Mouse (Mus musculus) heart, embryonic 13.5 days (tissue): ENCODE measurements around the gene Pex11b. TPM values are rescaled to one million over a fixed set of nuclear protein-coding genes. Genes with fewer than 3 reads are reported as not detected.
"Not testable (repeated sequence)": the region's sequence is repeated elsewhere in the genome, so short reads cannot be mapped to it uniquely, and the experiment has no call there.

Experiments
- ATAC-seq: fragments of 200-750 bp; cut with Nextera tagmentation; 2 replicates; pipeline ENCODE4 v1.8.0; 2017; ENCODE audit warnings: moderate TSS enrichment; ENCODE audit not compliant: insufficient number of reproducible peaks, low FRiP score, low TSS enrichment; ENCODE audit errors: extremely low read depth
- H3K27ac ChIP-seq: fragments of 300-500 bp; sonication (generic); replicated peaks from 2 replicates; pipeline ENCODE4 v1.5.1; 2015; ENCODE audit warnings: moderate library complexity, mild to moderate bottlenecking, inconsistent platforms
- H3K27me3 ChIP-seq: fragments of 300-500 bp; sonication (generic); replicated peaks from 2 replicates; pipeline ENCODE4 v1.6.1; 2015; ENCODE audit warnings: mild to moderate bottlenecking, inconsistent platforms
- H3K36me3 ChIP-seq: fragments of 300-500 bp; sonication (generic); 2 replicates; pipeline ENCODE4 v1.6.1; 2015; ENCODE audit warnings: mild to moderate bottlenecking, inconsistent platforms
- H3K4me1 ChIP-seq: fragments of 300-500 bp; sonication (generic); 2 replicates; pipeline ENCODE4 v1.6.1; 2015; ENCODE audit warnings: inconsistent platforms
- H3K4me2 ChIP-seq: fragments of 300-500 bp; sonication (generic); 2 replicates; pipeline ENCODE4 v1.6.1; 2015; ENCODE audit warnings: inconsistent platforms, mild to moderate bottlenecking, moderate library complexity
- H3K4me3 ChIP-seq: fragments of 300-500 bp; sonication (generic); 2 replicates; pipeline ENCODE4 v1.5.1; 2015; ENCODE audit warnings: moderate library complexity, mild to moderate bottlenecking, inconsistent platforms
- H3K9ac ChIP-seq: fragments of 300-500 bp; sonication (generic); 2 replicates; pipeline ENCODE4 v1.6.1; 2015; ENCODE audit warnings: inconsistent platforms, mild to moderate bottlenecking, moderate library complexity
- H3K9me3 ChIP-seq: fragments of 300-500 bp; sonication (generic); 2 replicates; pipeline ENCODE4 v1.6.1; 2016; ENCODE audit warnings: inconsistent platforms
- WGBS: fragments of 180-500 bp; shearing (Covaris S2); methylation state at CpG from one replicate; pipeline ENCODE4 v1.1.7; 2015; ENCODE audit warnings: mixed read lengths; 5-methylcytosine and 5-hydroxymethylcytosine counted together
- polyA plus RNA-seq: library from polyadenylated mRNA; unstranded; fragments of >200 nt; fragmentation: Nextera tagmentation; extraction: Ambion mirVana; gene quantifications from 2 replicates; pipeline ENCODE4 v1.2.1, GENCODE M21; 2015

Gene Pex11b
- polyA plus RNA-seq, 1 experiment from 2014 or later: 35.8 TPM

GRCm38 (mm10) chr3:96663432-96664239 lies 28.5 kb downstream of the Pex11b start:
- 8% methylated on average over 15 of the region's 18 CpGs for WGBS
- no peak; the same call in 1 of the 2 replicates for ATAC-seq
- Histone ChIP-seq H3K4me3 (peak overlapping the region; percentile 40), H3K9ac (peak overlapping the region; percentile 71), H3K36me3 (no peaks in the 10 kb centered on the region), H3K9me3 (no peaks in the 10 kb centered on the region), H3K27me3 (peaks cover 4% of the 10 kb centered on the region; the same call in 1 of the 2 replicates), H3K4me1 (peaks cover 8% of the 10 kb centered on the region), H3K4me2 (peak overlapping the region; percentile 71), H3K27ac (peak overlapping the region; percentile 9)

- ATAC-seq, H3K27me3 ChIP-seq: not testable (repeated sequence)
- WGBS: 79% methylated on average over 7 of the region's 7 CpGs
Measured at GRCm38 (mm10) chr3:96665732-96666363, 30.7 kb downstream of the Pex11b start.

GRCm38 (mm10) chr3:96666916-96667315 lies 31.7 kb downstream of the Pex11b start:
- Histone ChIP-seq H3K9me3 (no peaks in the 10 kb centered on the region), H3K4me1 (peaks cover 17% of the 10 kb centered on the region), H3K4me3 (no peak overlapping the region), H3K4me2 (no peak overlapping the region), H3K36me3 (no peaks in the 10 kb centered on the region), H3K27ac (no peak overlapping the region), H3K27me3 (peaks cover 15% of the 10 kb centered on the region; the same call in 1 of the 2 replicates), H3K9ac (no peak overlapping the region)
- 77% methylated on average over 5 of the region's 5 CpGs for WGBS
- no peak for ATAC-seq

More at GRCm38 (mm10) chr3:96665732-96666363, 30.7 kb downstream of the Pex11b start:
- not testable (repeated sequence) for H3K4me2 ChIP-seq, H3K36me3 ChIP-seq, H3K27ac ChIP-seq, H3K4me3 ChIP-seq, H3K9ac ChIP-seq, H3K9me3 ChIP-seq
- peaks cover 16% of the 10 kb centered on the region for H3K4me1 ChIP-seq

GRCm38 (mm10) chr3:96667316-96667715 lies 32.1 kb downstream of the Pex11b start:
- H3K27ac ChIP-seq: no peak overlapping the region
- H3K36me3 ChIP-seq: no peaks in the 10 kb centered on the region
- 34% methylated on average over 1 of the region's 1 CpGs for WGBS
- no peak overlapping the region for H3K4me2 ChIP-seq
- H3K27me3 ChIP-seq: peaks cover 19% of the 10 kb centered on the region; the same call in 1 of the 2 replicates
- no peak overlapping the region for H3K4me3 ChIP-seq
- H3K4me1 ChIP-seq: peaks cover 17% of the 10 kb centered on the region
- H3K9me3 ChIP-seq: no peaks in the 10 kb centered on the region
- no peak for ATAC-seq
- no peak overlapping the region for H3K9ac ChIP-seq

- H3K4me1 ChIP-seq: peaks cover 14% of the 10 kb centered on the region
- H3K9ac ChIP-seq: no peak overlapping the region
- no peak for ATAC-seq
- H3K4me3 ChIP-seq: no peak overlapping the region
- no peak overlapping the region for H3K27ac ChIP-seq
- no peaks in the 10 kb centered on the region for H3K36me3 ChIP-seq
- WGBS: 90% methylated on average over 5 of the region's 5 CpGs
- H3K9me3 ChIP-seq: no peaks in the 10 kb centered on the region
- H3K27me3 ChIP-seq: peaks cover 22% of the 10 kb centered on the region; the same call in 1 of the 2 replicates
- no peak overlapping the region for H3K4me2 ChIP-seq
Measured at GRCm38 (mm10) chr3:96668424-96669067, 33.4 kb downstream of the Pex11b start.

GRCm38 (mm10) chr3:96669727-96670468 lies 34.7 kb downstream of the Pex11b start, which contains the start of gene Ankrd35:
Gene Ankrd35, plus strand, starts transcription at chr3:96670131.
- 5% methylated on average over 35 of the region's 35 CpGs for WGBS
- H3K4me1 ChIP-seq: peaks cover 8% of the 10 kb centered on the region
- peak within 1 kb of the TSS; percentile 85 for H3K4me2 ChIP-seq
- no peaks in the 10 kb centered on the region for H3K36me3 ChIP-seq
- no peaks in the 10 kb centered on the region for H3K9me3 ChIP-seq
- peak; percentile 77; the same call in 1 of the 2 replicates for ATAC-seq
- peak within 1 kb of the TSS; percentile 75 for H3K9ac ChIP-seq
- peak within 1 kb of the TSS; percentile 55 for H3K4me3 ChIP-seq
- H3K27me3 ChIP-seq: peaks cover 22% of the 10 kb centered on the region; the same call in 1 of the 2 replicates
- H3K27ac ChIP-seq: no peak within 1 kb of the TSS

GRCm38 (mm10) chr3:96671519-96671918 lies 36.3 kb downstream of the Pex11b start:
- H3K4me2 ChIP-seq: no peak overlapping the region
- WGBS: 87% methylated on average over 5 of the region's 5 CpGs
- no peaks in the 10 kb centered on the region for H3K36me3 ChIP-seq
- no peak overlapping the region for H3K27ac ChIP-seq
- H3K4me3 ChIP-seq: no peak overlapping the region
- H3K27me3 ChIP-seq: peaks cover 22% of the 10 kb centered on the region; the same call in 1 of the 2 replicates
- H3K9ac ChIP-seq: no peak overlapping the region
- ATAC-seq: no peak
- peaks cover 8% of the 10 kb centered on the region for H3K4me1 ChIP-seq
- no peaks in the 10 kb centered on the region for H3K9me3 ChIP-seq

- no peak overlapping the region for H3K4me3 ChIP-seq
- peaks cover 8% of the 10 kb centered on the region for H3K4me1 ChIP-seq
- H3K4me2 ChIP-seq: no peak overlapping the region
- H3K27ac ChIP-seq: no peak overlapping the region
- H3K9me3 ChIP-seq: no peaks in the 10 kb centered on the region
- WGBS: 57% methylated on average over 4 of the region's 4 CpGs
- ATAC-seq: no peak
- H3K36me3 ChIP-seq: no peaks in the 10 kb centered on the region
- peaks cover 28% of the 10 kb centered on the region for H3K27me3 ChIP-seq
- no peak overlapping the region for H3K9ac ChIP-seq
Measured at GRCm38 (mm10) chr3:96673514-96673913, 38.3 kb downstream of the Pex11b start.

GRCm38 (mm10) chr3:96674442-96674841 lies 39.3 kb downstream of the Pex11b start:
- Histone ChIP-seq H3K36me3 (no peaks in the 10 kb centered on the region), H3K27me3 (peaks cover 37% of the 10 kb centered on the region), H3K9ac (no peak overlapping the region), H3K9me3 (no peaks in the 10 kb centered on the region), H3K27ac (no peak overlapping the region), H3K4me2 (no peak overlapping the region), H3K4me1 (peaks cover 16% of the 10 kb centered on the region), H3K4me3 (no peak overlapping the region)
- ATAC-seq: no peak
- WGBS: 52% methylated on average over 8 of the region's 8 CpGs

- Histone ChIP-seq H3K4me2 (no peak overlapping the region), H3K36me3 (no peaks in the 10 kb centered on the region), H3K27me3 (peaks cover 45% of the 10 kb centered on the region), H3K9ac (no peak overlapping the region), H3K27ac (no peak overlapping the region), H3K4me1 (peaks cover 16% of the 10 kb centered on the region), H3K4me3 (no peak overlapping the region), H3K9me3 (no peaks in the 10 kb centered on the region)
- WGBS: 83% methylated on average over 3 of the region's 3 CpGs
- ATAC-seq: no peak
Measured at GRCm38 (mm10) chr3:96675171-96675570, 40.0 kb downstream of the Pex11b start.
